Mouse (Mus musculus): ENCODE data around the gene Tmem200b.

The Tmem200b gene

GRCm38 (mm10) chr4:131910237-131910994 is 11.2 kb upstream of the Tmem200b start:
- DNase-seq (ENCODE audit: low spot score) = no peak

DNA sequence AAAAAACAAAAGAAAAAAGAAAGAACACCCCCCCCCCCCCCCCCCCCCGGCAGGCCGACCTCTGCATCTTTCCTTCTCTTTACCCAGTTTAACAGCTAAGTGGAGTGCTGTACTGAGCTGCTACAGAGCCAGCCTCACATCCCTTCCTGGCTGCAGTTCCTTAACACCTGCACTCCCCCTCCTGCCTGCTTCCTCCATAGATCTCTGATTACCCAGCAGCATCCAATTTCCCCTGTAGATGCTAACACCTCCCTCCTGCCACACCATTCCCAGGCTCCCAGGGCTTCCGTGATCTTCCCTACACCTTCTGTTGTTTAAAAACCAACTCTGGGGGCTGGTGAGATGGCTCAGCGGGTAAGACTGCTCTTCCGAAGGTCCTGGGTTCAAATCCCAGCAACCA is 10.1 kb upstream of the Tmem200b start:
- DNase-seq (ENCODE audit: low spot score) = no peak

DNA sequence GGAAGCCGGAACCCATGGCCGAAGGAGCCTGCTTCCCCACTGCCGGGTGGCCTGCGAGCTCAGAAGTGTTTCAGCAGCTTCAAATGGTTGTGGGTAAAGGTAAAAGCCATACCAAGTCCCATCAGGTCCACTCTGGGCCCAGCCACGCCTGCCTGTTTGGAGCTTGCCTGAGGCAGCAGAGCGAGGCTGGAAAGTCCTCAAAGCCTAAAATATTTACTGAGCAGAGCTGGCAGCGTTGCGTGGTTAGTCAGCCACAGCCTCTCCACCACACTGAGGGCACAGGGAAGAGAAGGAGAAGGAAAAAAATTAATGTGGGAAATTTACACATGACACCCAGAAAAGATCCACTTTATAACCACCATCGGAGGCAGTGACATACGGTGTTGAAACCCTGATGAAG is 8.0 kb upstream of the Tmem200b start:
- no peak for DNase-seq (ENCODE audit: low spot score)

GRCm38 (mm10) chr4:131914046-131914643 is 7.4 kb upstream of the Tmem200b start:
- no peak for DNase-seq (ENCODE audit: low spot score)

DNA sequence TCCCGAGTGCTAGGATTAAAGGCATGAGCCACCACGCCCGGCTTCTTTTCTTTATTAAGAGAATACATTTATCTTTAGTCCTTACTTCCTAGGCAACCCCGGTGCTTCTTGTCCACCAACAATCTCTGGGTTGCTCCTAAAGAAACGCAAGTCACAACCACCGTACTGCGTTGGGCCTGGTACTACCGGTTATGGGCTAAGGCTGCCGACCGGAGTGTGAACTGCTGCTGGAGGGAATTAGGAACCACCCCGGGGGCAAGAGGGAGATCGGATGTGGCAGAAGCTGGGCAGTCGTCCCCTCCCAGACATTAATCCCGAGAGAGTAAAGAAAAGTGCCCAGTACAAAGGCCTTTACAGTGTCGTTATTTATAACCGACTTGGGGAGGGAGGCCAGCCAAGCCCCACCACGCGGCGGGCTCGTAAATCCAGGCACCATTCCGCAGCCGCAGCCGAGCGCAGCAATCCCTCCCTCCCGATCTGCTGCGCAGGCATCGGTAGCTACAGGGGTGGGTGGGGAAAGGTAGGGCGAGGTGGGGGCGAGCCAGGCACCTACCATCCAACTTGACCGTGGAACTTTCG is 6.6 kb upstream of the Tmem200b start:
- DNase-seq (ENCODE audit: low spot score) = no peak

- DNase-seq (ENCODE audit: low spot score) = no peak
Measured at GRCm38 (mm10) chr4:131915821-131916328, 5.7 kb upstream of the Tmem200b start.

DNA sequence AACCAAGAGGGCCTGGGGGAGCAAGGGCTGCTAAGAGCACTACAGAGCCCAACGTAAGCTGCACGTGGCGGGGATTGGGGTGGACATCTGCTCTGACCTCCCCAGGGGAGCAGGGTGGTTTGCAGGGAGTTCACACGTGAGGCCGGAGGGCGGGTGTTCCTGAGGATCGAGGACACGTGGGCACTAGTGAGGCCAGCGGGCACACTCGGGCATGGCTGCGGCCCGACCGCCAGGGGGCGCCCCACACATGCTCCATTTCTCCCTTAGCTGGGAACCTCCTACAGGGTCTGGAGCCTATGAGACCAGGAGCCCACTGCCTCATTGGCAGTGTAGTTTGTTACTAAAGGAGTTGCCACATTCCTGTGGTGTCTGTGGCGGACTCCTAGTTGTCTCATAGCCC is 5.1 kb upstream of the Tmem200b start:
- peak; percentile 74 for DNase-seq (ENCODE audit: low spot score)

- DNase-seq (ENCODE audit: low spot score) = no peak
Measured at GRCm38 (mm10) chr4:131917010-131917555, 4.5 kb upstream of the Tmem200b start.

DNA sequence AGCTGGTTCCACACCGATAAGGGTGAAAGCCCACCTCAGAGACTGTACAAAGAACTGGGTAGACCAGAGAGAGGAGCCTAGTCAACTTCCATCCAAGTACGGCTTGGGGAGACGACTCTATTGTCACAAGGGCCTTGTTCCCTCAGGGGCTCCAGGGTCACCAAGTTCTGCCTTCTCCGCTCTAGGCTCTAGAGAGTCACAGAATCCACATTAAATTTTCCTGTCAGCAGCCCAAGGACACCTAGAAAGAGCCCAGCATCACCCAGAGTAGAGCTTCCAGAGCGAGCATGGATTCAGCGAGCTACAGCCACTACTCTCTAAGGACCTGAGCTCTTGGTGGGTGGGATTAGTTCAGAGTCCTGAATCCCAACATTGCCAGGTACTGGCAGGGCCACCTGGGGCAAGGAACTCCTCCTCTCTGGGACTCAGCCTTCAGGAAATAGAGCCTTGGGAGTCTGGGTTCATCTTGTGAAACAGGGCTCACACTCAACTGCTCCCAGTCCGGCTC is 3.5 kb upstream of the Tmem200b start:
- no peak for DNase-seq (ENCODE audit: low spot score)

- DNase-seq (ENCODE audit: low spot score) = no peak
Measured at GRCm38 (mm10) chr4:131918711-131919500, 2.7 kb upstream of the Tmem200b start.

GRCm38 (mm10) chr4:131919506-131920140 is 1.9 kb upstream of the Tmem200b start:
- DNase-seq (ENCODE audit: low spot score) = no peak

- DNase-seq (ENCODE audit: low spot score) = no peak
Measured at GRCm38 (mm10) chr4:131920141-131920594, 1.4 kb upstream of the Tmem200b start.

- no peak for DNase-seq (ENCODE audit: low spot score)
Measured at GRCm38 (mm10) chr4:131920595-131921351, 798 bp upstream of the Tmem200b start.

- DNase-seq (ENCODE audit: low spot score) = no peak
Measured at GRCm38 (mm10) chr4:131922404-131922803, 833 bp downstream of the Tmem200b start.

DNA sequence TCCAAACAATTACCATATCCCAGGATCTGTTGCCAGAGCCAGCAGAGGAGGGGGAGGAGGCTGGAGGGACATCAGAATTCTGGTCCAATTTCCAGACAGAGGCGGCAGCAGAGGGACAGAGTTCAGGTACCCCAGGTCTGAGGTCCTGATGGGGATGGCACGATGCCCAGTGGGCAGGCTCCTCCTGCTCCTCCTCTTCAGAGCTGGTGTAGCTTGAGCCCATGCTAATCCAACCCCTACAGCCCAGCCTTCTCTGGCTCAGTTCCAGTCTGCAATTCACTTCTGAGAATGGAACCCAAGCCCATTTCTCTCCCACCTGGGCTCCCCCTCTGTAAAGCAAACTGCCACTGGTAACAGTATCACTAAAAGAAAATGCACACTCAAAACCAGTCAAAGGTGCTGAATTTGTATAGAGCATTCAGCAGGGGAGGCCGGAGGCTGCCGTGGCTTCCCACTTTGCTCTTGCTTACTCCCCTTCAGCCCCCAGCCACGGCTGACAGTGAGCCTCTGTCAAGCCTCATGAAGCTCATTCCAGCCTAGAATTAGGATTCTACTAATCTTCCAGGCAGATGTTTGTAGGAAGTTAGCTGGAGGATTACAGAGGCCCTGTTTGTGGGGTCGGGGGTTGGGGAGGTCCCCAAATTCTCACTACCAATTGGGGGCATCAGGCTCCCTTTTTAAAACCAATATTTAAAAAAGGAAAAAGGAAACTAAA is 2.7 kb downstream of the Tmem200b start:
- no peak for DNase-seq (ENCODE audit: low spot score)

GRCm38 (mm10) chr4:131929146-131929545 is 7.6 kb downstream of the Tmem200b start:
- DNase-seq (ENCODE audit: low spot score) = no peak

GRCm38 (mm10) chr4:131939459-131939858 is 17.9 kb downstream of the Tmem200b start:
- DNase-seq (ENCODE audit: low spot score) = no peak

- DNase-seq (ENCODE audit: low spot score) = no peak
Measured at GRCm38 (mm10) chr4:131940846-131941245, 19.3 kb downstream of the Tmem200b start.

- no peak for DNase-seq (ENCODE audit: low spot score)
Measured at GRCm38 (mm10) chr4:131947848-131948247, 26.3 kb downstream of the Tmem200b start.

DNA sequence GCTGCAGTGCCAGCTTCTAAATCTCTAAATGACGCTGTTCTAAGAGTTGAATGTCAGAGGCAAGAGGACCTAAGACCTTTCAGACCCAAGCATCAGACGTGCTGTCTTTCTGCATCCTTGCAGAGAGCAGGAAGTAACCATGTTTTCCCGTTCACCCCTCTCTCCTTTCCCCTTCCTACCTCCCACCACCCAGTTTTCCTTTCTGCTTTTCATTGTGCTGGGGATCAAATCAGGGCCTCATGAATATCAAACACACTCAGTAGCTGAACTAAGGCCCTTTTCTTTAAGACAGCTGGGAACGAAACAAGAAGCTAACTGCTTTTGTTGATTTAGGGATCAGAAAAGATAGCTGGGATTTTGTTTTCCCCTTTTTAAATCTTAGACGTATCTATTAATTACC is 28.3 kb downstream of the Tmem200b start:
- DNase-seq (ENCODE audit: low spot score) = no peak

Measured in layer of hippocampus, adult 11-12 months (tissue).